Mouse (Mus musculus): ENCODE data around the gene Gimap7. TPM values are rescaled to one million over a fixed set of nuclear protein-coding genes. Genes with fewer than 3 reads are reported as not detected.

Gene Gimap7
- not detected in 2 replicates for polyA plus RNA-seq (2016; fragmentation: Nextera tagmentation; extraction: Ambion mirVana)

- Histone ChIP-seq H3K36me3 (replicated peaks) (no peaks in the 10 kb centered on the region), H3K9me3 (no peaks in the 10 kb centered on the region), H3K27me3 (replicated peaks; ENCODE audit: low read depth, poor library complexity, severe bottlenecking) (no peaks in the 10 kb centered on the region), H3K4me1 (no peaks in the 10 kb centered on the region), H3K27ac (replicated peaks) (no peak within 1 kb of the TSS), H3K4me3 (no peak within 1 kb of the TSS)
- DNase-seq (ENCODE audit: low spot score): no peak
- 57% methylated on average over 2 of the region's 2 CpGs for WGBS
These were observed at the start of gene Gimap7, which contains the start of gene Gm28053 for GRCm38 (mm10) chr6:48718455-48718854. Gene Gimap7 (plus strand): TSS chr6:48718621. Gene Gm28053 (plus strand): TSS chr6:48718607.

- Histone ChIP-seq H3K4me3 (no peak overlapping the region), H3K4me1 (no peaks in the 10 kb centered on the region), H3K36me3 (replicated peaks) (no peaks in the 10 kb centered on the region), H3K9me3 (no peaks in the 10 kb centered on the region), H3K27me3 (replicated peaks; ENCODE audit: low read depth, poor library complexity, severe bottlenecking) (no peaks in the 10 kb centered on the region; the same call in 1 of the 2 replicates), H3K27ac (replicated peaks) (no peak overlapping the region)
- 76% methylated on average over 2 of the region's 2 CpGs for WGBS
- no peak for DNase-seq (ENCODE audit: low spot score)
These were observed 48.9 kb upstream of the Gimap7 start for GRCm38 (mm10) chr6:48669446-48669969.

GRCm38 (mm10) chr6:48674291-48675058, 43.9 kb upstream of the Gimap7 start:
- H3K4me1 ChIP-seq: peaks cover 13% of the 10 kb centered on the region
- H3K27ac ChIP-seq (replicated peaks): no peak overlapping the region
- no peaks in the 10 kb centered on the region for H3K9me3 ChIP-seq
- H3K27me3 ChIP-seq (replicated peaks; ENCODE audit: low read depth, poor library complexity, severe bottlenecking): no peaks in the 10 kb centered on the region
- DNase-seq (ENCODE audit: low spot score): no peak
- 94% methylated on average over 9 of the region's 9 CpGs for WGBS
- H3K4me3 ChIP-seq: no peak overlapping the region
- H3K36me3 ChIP-seq (replicated peaks): no peaks in the 10 kb centered on the region

- Histone ChIP-seq H3K27ac (replicated peaks) (peak overlapping the region; percentile 70), H3K27me3 (replicated peaks; ENCODE audit: low read depth, poor library complexity, severe bottlenecking) (no peaks in the 10 kb centered on the region), H3K36me3 (replicated peaks) (no peaks in the 10 kb centered on the region), H3K9me3 (no peaks in the 10 kb centered on the region), H3K4me1 (peaks cover 13% of the 10 kb centered on the region), H3K4me3 (peak overlapping the region; percentile 40)
- no peak for DNase-seq (ENCODE audit: low spot score)
- 44% methylated on average over 10 of the region's 10 CpGs for WGBS
These were observed 43.0 kb upstream of the Gimap7 start for GRCm38 (mm10) chr6:48675400-48675930.

- peak; percentile 47 for DNase-seq (ENCODE audit: low spot score)
These were observed 42.2 kb upstream of the Gimap7 start, which contains the start of gene Gimap9 for GRCm38 (mm10) chr6:48675931-48676859. Gene Gimap9 (plus strand): TSS chr6:48676129.

GRCm38 (mm10) chr6:48676860-48677415, 41.5 kb upstream of the Gimap7 start:
- no peaks in the 10 kb centered on the region for H3K9me3 ChIP-seq
- WGBS: 88% methylated on average over 5 of the region's 5 CpGs
- peaks cover 13% of the 10 kb centered on the region for H3K4me1 ChIP-seq
- no peak for DNase-seq (ENCODE audit: low spot score)
- H3K27me3 ChIP-seq (replicated peaks; ENCODE audit: low read depth, poor library complexity, severe bottlenecking): no peaks in the 10 kb centered on the region
- H3K36me3 ChIP-seq (replicated peaks): no peaks in the 10 kb centered on the region
- H3K4me3 ChIP-seq: peak overlapping the region; percentile 40
- H3K27ac ChIP-seq (replicated peaks): no peak overlapping the region

More at GRCm38 (mm10) chr6:48675931-48676859, 42.2 kb upstream of the Gimap7 start, which contains the start of gene Gimap9:
- H3K36me3 ChIP-seq (replicated peaks): no peaks in the 10 kb centered on the region
- H3K27ac ChIP-seq (replicated peaks): peak within 1 kb of the TSS; percentile 70
- WGBS: 15% methylated on average over 13 of the region's 13 CpGs
- H3K4me1 ChIP-seq: peaks cover 13% of the 10 kb centered on the region
- no peaks in the 10 kb centered on the region for H3K9me3 ChIP-seq
- H3K27me3 ChIP-seq (replicated peaks; ENCODE audit: low read depth, poor library complexity, severe bottlenecking): no peaks in the 10 kb centered on the region
- H3K4me3 ChIP-seq: peak within 1 kb of the TSS; percentile 40

GRCm38 (mm10) chr6:48677492-48678345, 40.7 kb upstream of the Gimap7 start:
- peaks cover 13% of the 10 kb centered on the region for H3K4me1 ChIP-seq
- no peaks in the 10 kb centered on the region for H3K9me3 ChIP-seq
- H3K27ac ChIP-seq (replicated peaks): no peak overlapping the region
- no peaks in the 10 kb centered on the region for H3K36me3 ChIP-seq (replicated peaks)
- WGBS: 95% methylated on average over 17 of the region's 17 CpGs
- H3K27me3 ChIP-seq (replicated peaks; ENCODE audit: low read depth, poor library complexity, severe bottlenecking): no peaks in the 10 kb centered on the region
- no peak overlapping the region for H3K4me3 ChIP-seq
- DNase-seq (ENCODE audit: low spot score): no peak

DNA sequence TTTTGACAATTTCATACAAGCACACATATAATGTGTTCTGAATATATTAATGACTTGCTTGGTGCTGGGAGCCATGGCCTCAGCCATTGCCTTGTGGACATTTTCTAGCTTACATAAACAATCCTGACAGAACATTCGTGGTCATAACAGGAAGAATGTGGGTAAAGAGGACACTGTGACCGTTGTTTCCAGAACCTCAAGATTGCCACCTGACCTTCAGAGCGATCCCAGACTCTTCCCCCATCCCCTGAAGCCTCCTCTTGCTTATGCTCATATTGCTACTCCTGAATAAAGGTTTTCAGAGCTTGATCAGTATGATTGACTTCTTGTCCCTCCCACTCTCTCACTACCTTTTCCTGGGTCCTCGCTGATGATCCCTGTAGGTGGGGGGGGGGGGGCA, 40.0 kb upstream of the Gimap7 start:
- no peaks in the 10 kb centered on the region for H3K27me3 ChIP-seq (replicated peaks; ENCODE audit: low read depth, poor library complexity, severe bottlenecking)
- H3K9me3 ChIP-seq: no peaks in the 10 kb centered on the region
- H3K4me1 ChIP-seq: peaks cover 13% of the 10 kb centered on the region
- DNase-seq (ENCODE audit: low spot score): no peak
- WGBS: 82% methylated on average over 4 of the region's 4 CpGs
- H3K36me3 ChIP-seq (replicated peaks): no peaks in the 10 kb centered on the region
- H3K4me3 ChIP-seq: no peak overlapping the region
- H3K27ac ChIP-seq (replicated peaks): no peak overlapping the region

DNA sequence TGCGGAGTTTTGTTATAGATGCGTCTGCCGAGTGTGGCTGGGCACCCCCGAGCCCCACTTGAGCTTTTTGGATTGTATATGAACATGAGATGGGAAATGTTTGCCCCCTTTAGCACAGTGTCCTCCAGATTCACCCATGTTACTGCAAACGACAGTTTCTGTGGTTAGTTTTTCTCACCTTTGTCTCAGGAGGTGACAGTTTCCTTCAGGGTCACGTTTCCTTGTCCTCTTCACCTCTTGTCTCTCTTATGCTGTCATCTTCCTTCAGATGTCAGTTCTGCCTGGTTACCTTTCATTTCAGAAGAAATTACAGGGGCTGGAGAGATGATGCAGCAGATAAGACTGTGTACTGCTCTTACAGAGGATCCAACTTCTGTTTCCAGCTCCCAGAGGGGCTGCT, 38.7 kb upstream of the Gimap7 start:
- H3K27ac ChIP-seq (replicated peaks): no peak overlapping the region
- no peaks in the 10 kb centered on the region for H3K9me3 ChIP-seq
- no peak overlapping the region for H3K4me3 ChIP-seq
- H3K27me3 ChIP-seq (replicated peaks; ENCODE audit: low read depth, poor library complexity, severe bottlenecking): no peaks in the 10 kb centered on the region
- 82% methylated on average over 6 of the region's 6 CpGs for WGBS
- peaks cover 13% of the 10 kb centered on the region for H3K4me1 ChIP-seq
- no peaks in the 10 kb centered on the region for H3K36me3 ChIP-seq (replicated peaks)
- no peak for DNase-seq (ENCODE audit: low spot score)

- 80% methylated on average over 5 of the region's 5 CpGs for WGBS
These were observed 38.0 kb upstream of the Gimap7 start for GRCm38 (mm10) chr6:48680421-48680820.

DNA sequence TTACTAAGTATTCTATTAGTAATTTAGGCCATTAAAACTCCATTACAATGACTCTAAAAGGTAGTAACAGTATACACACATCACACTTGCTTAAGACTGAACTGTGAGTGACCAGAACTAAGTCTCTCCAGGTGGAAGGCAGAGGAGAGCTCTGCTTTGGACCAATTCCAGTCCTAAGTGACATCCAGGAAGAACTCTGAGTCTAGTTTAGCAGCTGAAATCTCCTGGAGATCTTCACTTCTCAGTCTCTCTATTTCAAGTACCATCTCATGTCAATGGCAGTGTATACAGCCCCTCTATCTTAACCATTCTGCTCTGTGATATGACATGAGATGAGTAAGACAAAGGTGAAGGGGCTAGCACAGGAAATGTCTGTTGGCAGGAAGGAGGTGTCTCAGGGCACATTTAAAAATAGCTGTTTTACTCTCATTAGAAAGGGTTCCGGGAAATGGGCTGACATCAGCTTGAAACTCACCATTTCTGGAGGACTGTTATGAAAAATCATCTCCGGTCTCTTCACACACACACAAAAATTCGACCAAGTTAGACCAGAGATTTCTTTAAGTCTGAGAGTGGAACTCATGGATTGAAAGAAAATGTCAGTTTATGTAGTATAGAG, 36.8 kb upstream of the Gimap7 start:
- H3K27ac ChIP-seq (replicated peaks): no peak overlapping the region
- H3K4me1 ChIP-seq: no peaks in the 10 kb centered on the region; the same call in 1 of the 2 replicates
- no peaks in the 10 kb centered on the region for H3K27me3 ChIP-seq (replicated peaks; ENCODE audit: low read depth, poor library complexity, severe bottlenecking)
- no peak for DNase-seq (ENCODE audit: low spot score)
- 84% methylated on average over 3 of the region's 3 CpGs for WGBS
- no peak overlapping the region for H3K4me3 ChIP-seq
- H3K9me3 ChIP-seq: no peaks in the 10 kb centered on the region
- H3K36me3 ChIP-seq (replicated peaks): no peaks in the 10 kb centered on the region

More at GRCm38 (mm10) chr6:48680421-48680820, 38.0 kb upstream of the Gimap7 start:
- DNase-seq (ENCODE audit: low spot score): no peak
- Histone ChIP-seq H3K9me3 (no peaks in the 10 kb centered on the region), H3K4me1 (peaks cover 11% of the 10 kb centered on the region), H3K4me3 (no peak overlapping the region), H3K27me3 (replicated peaks; ENCODE audit: low read depth, poor library complexity, severe bottlenecking) (no peaks in the 10 kb centered on the region), H3K36me3 (replicated peaks) (no peaks in the 10 kb centered on the region), H3K27ac (replicated peaks) (no peak overlapping the region)
